Mouse (Mus musculus): Measurements from ENCODE around the gene St7l. TPM values are rescaled to one million over a fixed set of nuclear protein-coding genes. Genes with fewer than 3 reads are reported as not detected.
A peak's percentile ranks its signal among the peaks of the same experiment; 100 is the strongest.
"Not testable (repeated sequence)": the region's sequence is repeated elsewhere in the genome, so short reads cannot be mapped to it uniquely, and the experiment has no call there.

St7l gene
- polyA plus RNA-seq, 1 experiment from 2014 or later: 23.2 TPM

DNA sequence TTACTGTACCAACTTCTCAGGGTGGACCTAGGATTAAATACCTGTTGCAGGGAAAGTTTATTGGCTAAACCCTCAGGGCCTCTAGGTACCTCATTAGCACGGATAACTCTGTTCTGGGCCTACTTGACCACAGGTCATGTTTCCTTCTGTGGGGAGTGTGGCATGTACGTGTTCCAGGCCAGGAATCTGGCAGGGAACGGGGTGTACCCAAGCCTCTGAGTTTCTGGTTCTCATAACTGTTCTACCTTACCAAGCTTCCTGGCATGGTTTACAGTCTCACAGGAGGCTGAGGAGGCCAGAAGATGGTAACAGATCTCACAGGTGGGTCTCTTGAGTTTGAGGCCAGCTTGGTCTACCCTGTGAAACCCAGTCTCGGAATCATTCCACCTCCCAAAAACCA lies 17.2 kb upstream of the St7l start:
- Histone ChIP-seq H3K9me3 (no peaks in the 10 kb centered on the region), H3K4me2 (no peak overlapping the region), H3K4me3 (no peak overlapping the region), H3K4me1 (peaks cover 4% of the 10 kb centered on the region; the same call in 1 of the 2 replicates), H3K9ac (no peak overlapping the region), H3K36me3 (peaks cover 67% of the 10 kb centered on the region), H3K27me3 (replicated peaks) (no peaks in the 10 kb centered on the region), H3K27ac (replicated peaks) (no peak overlapping the region)
- no peak for ATAC-seq (ENCODE audit: extremely low read depth, insufficient number of reproducible peaks, low FRiP score, low TSS enrichment)
- 81% methylated on average over 4 of the region's 4 CpGs for WGBS

DNA sequence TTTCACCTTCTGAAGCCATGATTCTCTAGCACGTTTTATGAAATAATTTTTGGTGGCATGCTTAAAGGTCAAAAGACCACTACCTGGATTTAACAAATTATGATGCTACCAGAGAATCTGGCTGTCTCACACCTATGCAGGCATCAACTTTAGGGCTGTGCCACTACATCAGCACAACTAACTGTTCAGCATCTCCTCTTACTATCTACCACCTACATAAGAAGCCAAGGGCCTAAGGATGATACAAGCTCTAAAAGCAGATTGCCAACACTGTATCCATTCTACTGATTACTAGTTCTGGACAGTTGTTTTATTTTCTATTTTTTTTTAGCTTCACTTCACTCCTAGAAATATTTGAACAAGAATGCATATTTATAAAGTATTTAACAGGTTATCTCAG lies 9.3 kb upstream of the St7l start:
- no peaks in the 10 kb centered on the region for H3K27me3 ChIP-seq (replicated peaks)
- ATAC-seq (ENCODE audit: extremely low read depth, insufficient number of reproducible peaks, low FRiP score, low TSS enrichment): no peak
- no peak overlapping the region for H3K27ac ChIP-seq (replicated peaks)
- no peak overlapping the region for H3K4me3 ChIP-seq
- H3K36me3 ChIP-seq: peaks cover 33% of the 10 kb centered on the region
- 89% methylated on average over 1 of the region's 1 CpGs for WGBS
- no peaks in the 10 kb centered on the region for H3K9me3 ChIP-seq
- peaks cover 25% of the 10 kb centered on the region for H3K4me1 ChIP-seq
- H3K4me2 ChIP-seq: no peak overlapping the region
- no peak overlapping the region for H3K9ac ChIP-seq

DNA sequence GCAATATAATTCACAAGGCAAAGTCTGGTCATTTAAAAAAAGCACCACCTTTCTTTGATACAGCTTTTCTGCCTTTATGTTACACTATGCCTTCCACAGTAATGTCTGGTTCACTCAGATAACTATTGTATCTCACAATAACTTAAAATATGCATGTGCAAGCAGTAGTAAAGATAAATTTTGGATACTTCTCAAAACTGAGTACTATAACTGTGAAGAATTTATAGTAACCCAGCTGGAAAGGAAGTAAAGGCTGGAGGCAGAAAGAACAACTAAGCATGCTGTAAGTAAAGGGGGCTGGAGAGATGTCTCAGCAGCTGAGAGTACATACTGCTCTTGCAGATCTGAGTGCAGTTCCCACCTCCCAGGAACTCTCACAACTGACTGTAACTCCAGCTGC lies 8.9 kb upstream of the St7l start:
- no peak overlapping the region for H3K4me3 ChIP-seq
- H3K27me3 ChIP-seq (replicated peaks): no peaks in the 10 kb centered on the region
- no peaks in the 10 kb centered on the region for H3K9me3 ChIP-seq
- no peak overlapping the region for H3K9ac ChIP-seq
- H3K4me1 ChIP-seq: peaks cover 29% of the 10 kb centered on the region
- no peak overlapping the region for H3K27ac ChIP-seq (replicated peaks)
- peaks cover 30% of the 10 kb centered on the region for H3K36me3 ChIP-seq
- no peak overlapping the region for H3K4me2 ChIP-seq
- no peak for ATAC-seq (ENCODE audit: extremely low read depth, insufficient number of reproducible peaks, low FRiP score, low TSS enrichment)

DNA sequence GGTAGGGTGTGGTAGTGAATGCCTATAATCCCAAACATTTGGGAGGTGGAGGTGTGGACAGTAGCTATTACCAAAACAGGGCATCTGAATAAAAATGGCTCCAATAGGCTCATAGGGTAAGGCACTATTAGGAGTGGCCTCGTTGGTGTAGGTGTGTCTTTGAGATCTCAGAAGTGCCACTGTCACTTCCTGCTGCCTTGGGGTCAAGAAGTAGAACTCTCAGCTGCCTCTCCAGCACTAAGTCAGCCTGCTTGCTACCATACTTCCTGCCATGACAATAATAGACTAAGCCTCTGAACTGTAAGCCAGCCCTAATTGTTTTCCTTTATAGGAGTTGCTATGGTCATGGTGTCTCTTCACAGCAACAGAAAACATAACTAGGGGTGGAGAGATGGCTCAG lies 7.7 kb upstream of the St7l start:
- H3K36me3 ChIP-seq: peaks cover 27% of the 10 kb centered on the region
- H3K9me3 ChIP-seq: no peaks in the 10 kb centered on the region
- no peaks in the 10 kb centered on the region for H3K27me3 ChIP-seq (replicated peaks)
- H3K9ac ChIP-seq: no peak overlapping the region
- 66% methylated on average over 1 of the region's 1 CpGs for WGBS
- no peak overlapping the region for H3K4me3 ChIP-seq
- no peak for ATAC-seq (ENCODE audit: extremely low read depth, insufficient number of reproducible peaks, low FRiP score, low TSS enrichment)
- peaks cover 37% of the 10 kb centered on the region for H3K4me1 ChIP-seq
- no peak overlapping the region for H3K27ac ChIP-seq (replicated peaks)
- H3K4me2 ChIP-seq: no peak overlapping the region

DNA sequence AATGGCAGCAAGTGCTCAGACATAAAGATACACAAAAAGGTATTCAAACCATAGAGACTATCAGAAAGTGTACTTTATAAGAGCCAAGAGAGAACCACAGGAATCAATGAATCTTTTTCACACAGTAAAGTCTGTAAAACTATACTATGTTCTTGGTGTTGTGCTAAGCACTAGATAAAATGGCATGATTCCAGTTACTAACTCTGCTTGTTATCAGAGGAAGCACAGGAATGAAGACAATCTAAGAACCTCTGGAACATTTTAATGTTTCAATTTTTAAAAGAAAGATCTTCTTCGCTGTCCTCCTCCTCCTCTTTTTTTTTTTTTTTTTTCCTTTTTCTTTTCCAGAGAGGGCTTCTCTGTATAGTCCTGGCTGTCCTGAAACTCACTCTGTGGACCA lies 5.2 kb upstream of the St7l start:
- H3K4me1 ChIP-seq: peaks cover 61% of the 10 kb centered on the region
- WGBS: 93% methylated on average over 1 of the region's 1 CpGs
- ATAC-seq (ENCODE audit: extremely low read depth, insufficient number of reproducible peaks, low FRiP score, low TSS enrichment): no peak

DNA sequence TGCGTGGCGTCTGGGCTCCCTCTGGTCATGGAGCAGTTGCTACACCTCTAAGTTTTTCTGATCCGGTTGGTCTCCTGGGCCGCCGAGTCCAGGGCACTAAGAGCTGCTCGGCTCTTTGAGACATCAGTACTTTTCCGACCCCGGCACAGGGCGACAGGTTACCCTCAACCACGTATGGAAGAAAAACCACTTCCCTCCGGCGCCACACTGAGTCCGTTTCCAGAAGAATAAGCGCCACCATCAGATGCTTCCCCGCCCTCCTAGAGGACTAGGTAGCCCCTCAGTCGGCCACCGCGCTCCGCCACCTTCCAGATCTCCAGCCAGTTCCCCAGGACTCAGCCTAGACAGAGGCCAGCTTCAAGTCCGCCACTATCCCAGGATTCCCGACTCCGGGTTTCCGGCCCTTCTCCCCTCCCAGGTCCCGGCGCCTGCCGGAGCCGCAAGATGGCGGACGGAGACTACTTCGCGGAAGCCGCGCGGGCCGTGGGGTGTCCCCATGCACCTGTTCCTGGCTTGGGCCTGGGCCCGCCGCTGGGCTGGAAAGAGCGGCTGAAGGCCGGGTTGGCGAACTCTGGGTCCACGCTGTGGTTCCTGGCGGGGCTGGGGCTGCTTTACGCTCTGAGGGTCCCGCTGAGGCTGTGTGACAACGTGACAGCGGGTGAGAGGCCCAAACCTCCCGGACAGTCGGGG lies 991 bp downstream of the St7l start:
- H3K27ac ChIP-seq (replicated peaks): peak overlapping the region; percentile 98
- ATAC-seq (ENCODE audit: extremely low read depth, insufficient number of reproducible peaks, low FRiP score, low TSS enrichment): peak; percentile 78
- H3K4me3 ChIP-seq: peak overlapping the region; percentile 89
- H3K27me3 ChIP-seq (replicated peaks): no peaks in the 10 kb centered on the region
- peaks cover 43% of the 10 kb centered on the region for H3K4me1 ChIP-seq
- H3K9me3 ChIP-seq: no peaks in the 10 kb centered on the region
- peak overlapping the region; percentile 95 for H3K9ac ChIP-seq
- peak overlapping the region; percentile 83 for H3K4me2 ChIP-seq
- peaks cover 11% of the 10 kb centered on the region for H3K36me3 ChIP-seq
- WGBS: under 1% methylated on average over 48 of the region's 48 CpGs

More for the DNA sequence above, 5.2 kb upstream of the St7l start:
- no peak overlapping the region; the same call in 1 of the 2 replicates for H3K27ac ChIP-seq (replicated peaks)
- H3K9ac ChIP-seq: no peak overlapping the region
- H3K4me2 ChIP-seq: no peak overlapping the region
- no peak overlapping the region for H3K4me3 ChIP-seq
- no peaks in the 10 kb centered on the region for H3K9me3 ChIP-seq
- peaks cover 27% of the 10 kb centered on the region for H3K36me3 ChIP-seq
- no peaks in the 10 kb centered on the region for H3K27me3 ChIP-seq (replicated peaks)

DNA sequence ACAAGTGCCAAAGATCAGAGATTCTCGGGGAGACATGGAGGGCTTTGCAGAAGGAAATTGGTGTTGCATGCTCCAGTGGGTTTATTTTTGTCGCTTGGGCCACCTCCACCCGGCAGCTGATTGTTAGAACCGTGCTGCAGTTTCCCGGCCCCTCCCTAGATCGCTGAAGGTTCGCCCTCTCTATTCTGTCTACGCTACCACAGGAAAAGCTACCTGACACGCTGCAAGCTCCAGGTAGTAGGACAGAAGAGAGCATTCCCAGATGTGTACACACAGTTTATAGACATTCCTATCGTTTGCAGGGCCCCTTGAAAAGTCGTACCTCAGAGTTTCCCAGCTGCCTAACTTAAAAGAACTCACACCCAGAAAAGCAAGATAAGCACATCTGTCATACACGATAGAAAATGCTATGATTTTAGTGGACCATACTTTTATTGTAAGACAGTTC lies 1.6 kb downstream of the St7l start:
- no peak for ATAC-seq (ENCODE audit: extremely low read depth, insufficient number of reproducible peaks, low FRiP score, low TSS enrichment)
- H3K4me1 ChIP-seq: peaks cover 39% of the 10 kb centered on the region
- peak overlapping the region; percentile 98 for H3K27ac ChIP-seq (replicated peaks)

DNA sequence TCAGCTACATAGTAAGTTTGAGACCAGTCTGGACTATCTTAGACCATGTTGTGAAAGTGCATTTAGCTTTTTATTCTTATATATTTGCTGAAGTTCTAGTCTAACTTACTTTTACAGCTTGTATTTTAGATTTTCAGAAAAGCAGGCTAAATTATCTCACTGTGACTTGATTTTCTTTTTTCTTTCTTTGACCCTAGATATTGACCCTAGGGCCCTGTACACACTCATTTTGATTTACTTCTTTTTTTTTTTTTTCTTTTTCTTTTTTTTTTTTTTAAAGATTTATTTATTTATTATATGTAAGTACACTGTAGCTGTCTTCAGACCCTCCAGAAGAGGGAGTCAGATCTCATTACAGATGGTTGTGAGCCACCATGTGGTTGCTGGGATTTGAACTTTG lies 2.9 kb downstream of the St7l start:
- peaks cover 30% of the 10 kb centered on the region for H3K36me3 ChIP-seq
- peak overlapping the region; percentile 89; the same call in 1 of the 2 replicates for H3K4me3 ChIP-seq
- H3K9me3 ChIP-seq; H3K27me3 ChIP-seq (replicated peaks); ATAC-seq (ENCODE audit: extremely low read depth, insufficient number of reproducible peaks, low FRiP score, low TSS enrichment); H3K27ac ChIP-seq (replicated peaks): not testable (repeated sequence)
- H3K9ac ChIP-seq: peak overlapping the region; percentile 52; the same call in 1 of the 2 replicates
- H3K4me1 ChIP-seq: peaks cover 28% of the 10 kb centered on the region
- peak overlapping the region; percentile 83 for H3K4me2 ChIP-seq

More for the DNA sequence above, 1.6 kb downstream of the St7l start:
- H3K9me3 ChIP-seq: no peaks in the 10 kb centered on the region
- under 1% methylated on average over 12 of the region's 12 CpGs for WGBS
- peak overlapping the region; percentile 95 for H3K9ac ChIP-seq
- H3K36me3 ChIP-seq: peaks cover 17% of the 10 kb centered on the region
- no peaks in the 10 kb centered on the region for H3K27me3 ChIP-seq (replicated peaks)
- H3K4me2 ChIP-seq: peak overlapping the region; percentile 83
- H3K4me3 ChIP-seq: peak overlapping the region; percentile 89

DNA sequence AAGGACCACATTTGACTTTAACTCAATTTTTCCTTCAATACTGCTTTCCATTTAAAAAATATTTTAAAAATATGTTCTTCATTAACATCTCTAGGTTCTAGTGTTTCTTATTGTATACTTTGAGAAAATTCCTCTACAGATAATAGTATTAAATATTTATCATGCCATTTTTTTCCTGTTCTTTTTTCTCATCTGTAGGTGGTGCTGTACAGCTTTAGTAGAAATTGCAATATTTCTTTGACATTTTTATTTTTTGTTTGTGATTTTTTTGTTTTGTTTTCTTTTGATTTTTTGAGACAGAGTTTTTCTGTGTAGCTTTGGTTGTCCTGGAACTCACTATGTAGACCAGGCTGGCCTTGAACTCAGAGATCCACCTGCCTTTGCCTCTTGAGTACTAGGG lies 5.8 kb downstream of the St7l start:
- Histone ChIP-seq H3K27me3 (replicated peaks) (no peaks in the 10 kb centered on the region), H3K4me1 (peaks cover 10% of the 10 kb centered on the region), H3K36me3 (peaks cover 56% of the 10 kb centered on the region), H3K9me3 (no peaks in the 10 kb centered on the region), H3K27ac (replicated peaks) (no peak overlapping the region), H3K9ac (no peak overlapping the region), H3K4me2 (no peak overlapping the region), H3K4me3 (no peak overlapping the region)
- ATAC-seq (ENCODE audit: extremely low read depth, insufficient number of reproducible peaks, low FRiP score, low TSS enrichment): no peak

DNA sequence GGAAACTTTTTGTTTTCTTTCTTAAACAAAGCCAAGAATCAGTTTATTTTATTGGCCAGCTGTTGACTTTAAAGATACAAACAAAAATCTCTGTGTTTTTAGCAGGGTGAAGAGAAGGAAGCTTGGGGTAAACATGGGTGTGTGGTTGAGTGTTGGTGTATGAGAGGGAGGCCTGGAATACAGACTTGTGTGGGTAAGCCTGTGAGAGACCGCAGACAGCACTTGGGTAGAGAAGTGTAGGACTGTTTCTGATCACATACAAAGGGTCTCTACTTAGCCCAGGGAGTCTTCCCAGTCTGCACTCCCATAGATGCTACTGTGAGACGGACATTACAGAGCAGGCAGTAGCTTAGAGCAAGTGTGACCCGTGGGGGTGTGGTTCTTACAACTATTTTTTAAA lies 24.8 kb downstream of the St7l start:
- 87% methylated on average over 3 of the region's 3 CpGs for WGBS
- Histone ChIP-seq H3K9me3 (no peaks in the 10 kb centered on the region), H3K27ac (replicated peaks) (no peak overlapping the region), H3K4me1 (no peaks in the 10 kb centered on the region), H3K4me3 (no peak overlapping the region), H3K27me3 (replicated peaks) (no peaks in the 10 kb centered on the region), H3K9ac (no peak overlapping the region), H3K36me3 (peaks cover 74% of the 10 kb centered on the region), H3K4me2 (no peak overlapping the region)
- no peak for ATAC-seq (ENCODE audit: extremely low read depth, insufficient number of reproducible peaks, low FRiP score, low TSS enrichment)

DNA sequence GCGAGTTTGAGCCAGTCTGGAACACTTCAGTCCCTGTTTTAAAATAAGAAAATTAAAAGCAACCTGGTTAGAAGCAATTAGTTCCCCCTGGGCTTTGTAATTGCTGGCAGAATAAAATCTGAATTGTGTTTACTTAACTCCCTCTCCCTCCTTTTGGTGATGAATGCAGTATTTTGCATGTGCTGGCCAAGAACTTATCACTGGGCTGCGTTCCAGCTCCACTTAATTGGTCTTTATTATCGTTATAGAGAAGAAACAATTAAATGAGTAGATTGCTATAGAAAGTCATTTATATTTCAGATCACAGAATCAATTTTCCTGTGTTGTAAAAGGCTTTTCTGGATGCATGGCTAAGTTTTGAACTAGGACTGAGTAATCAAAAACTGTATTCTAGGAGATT lies 32.3 kb downstream of the St7l start:
- Histone ChIP-seq H3K9ac (no peak overlapping the region), H3K4me2 (no peak overlapping the region), H3K27ac (replicated peaks) (no peak overlapping the region), H3K4me1 (no peaks in the 10 kb centered on the region), H3K36me3 (peaks cover 74% of the 10 kb centered on the region), H3K4me3 (no peak overlapping the region), H3K9me3 (no peaks in the 10 kb centered on the region), H3K27me3 (replicated peaks) (no peaks in the 10 kb centered on the region)
- ATAC-seq (ENCODE audit: extremely low read depth, insufficient number of reproducible peaks, low FRiP score, low TSS enrichment): no peak
- WGBS: 91% methylated on average over 3 of the region's 3 CpGs

DNA sequence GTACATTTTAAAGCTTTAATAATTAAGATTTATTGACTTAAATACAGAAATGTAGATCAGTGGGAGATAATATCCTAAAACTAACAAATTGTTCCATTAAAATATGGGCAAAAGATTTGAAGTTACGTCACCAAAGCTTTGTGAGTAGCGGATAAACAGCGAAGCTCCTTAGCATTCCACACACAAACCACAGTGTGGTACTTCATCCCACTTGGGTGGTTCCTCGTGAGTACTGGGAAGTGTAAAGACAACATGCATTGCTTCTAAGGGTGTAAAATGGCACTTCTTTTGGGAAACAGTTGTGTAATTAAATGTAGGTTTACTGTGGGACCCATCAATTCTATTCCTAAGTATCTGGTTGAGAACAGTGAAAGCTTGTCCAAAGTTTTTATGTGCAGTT lies 37.3 kb downstream of the St7l start:
- ATAC-seq (ENCODE audit: extremely low read depth, insufficient number of reproducible peaks, low FRiP score, low TSS enrichment): no peak
- peaks cover 5% of the 10 kb centered on the region for H3K4me1 ChIP-seq
- H3K4me2 ChIP-seq: no peak overlapping the region
- 86% methylated on average over 4 of the region's 4 CpGs for WGBS
- H3K9ac ChIP-seq: no peak overlapping the region
- H3K36me3 ChIP-seq: peaks cover 69% of the 10 kb centered on the region
- no peaks in the 10 kb centered on the region for H3K9me3 ChIP-seq
- no peak overlapping the region for H3K4me3 ChIP-seq
- no peak overlapping the region for H3K27ac ChIP-seq (replicated peaks)
- no peaks in the 10 kb centered on the region for H3K27me3 ChIP-seq (replicated peaks)
